Mouse (Mus musculus): Measurements from ENCODE around the gene Dock10.

GRCm38 (mm10) chr1:80737812-80738391 lies 20.4 kb downstream of the Dock10 start:
- TF ChIP-seq TCF12 (IDR thresholded peaks at IDR 0.05; ENCODE audit: insufficient read depth, poor library complexity, severe bottlenecking), result no peak
- TF ChIP-seq POLR2A (IDR thresholded peaks at IDR 0.05; ENCODE audit: insufficient read length, low read depth), result no peak
- TF ChIP-seq E2F4 (IDR thresholded peaks at IDR 0.05; ENCODE audit: insufficient read depth), result no peak
- TF ChIP-seq USF1 (IDR thresholded peaks at IDR 0.05; ENCODE audit: low read depth), result no peak
- no peak for TF ChIP-seq SRF (IDR thresholded peaks at IDR 0.05; ENCODE audit: control insufficient read depth, insufficient read length, low read depth)
- no peak for TF ChIP-seq MAX (IDR thresholded peaks at IDR 0.05; ENCODE audit: low read depth)
